Mouse (Mus musculus) limb, embryonic 12.5 days (tissue): ENCODE data around the gene Serpine1. TPM values are rescaled to one million over a fixed set of nuclear protein-coding genes. Genes with fewer than 3 reads are reported as not detected.

Source experiments
- ATAC-seq: fragments of 200-750 bp; cut with Nextera tagmentation; 2 replicates; pipeline ENCODE4 v1.8.0; 2017; ENCODE audit warnings: low read depth, moderate TSS enrichment; ENCODE audit not compliant: insufficient number of reproducible peaks, insufficient read depth, low FRiP score, low TSS enrichment
- H3K27ac ChIP-seq: fragments of 300-500 bp; sonication (generic); 2 replicates; pipeline ENCODE4 v1.5.1; 2016; ENCODE audit warnings: mild to moderate bottlenecking, moderate library complexity
- H3K27me3 ChIP-seq: fragments of 300-500 bp; sonication (generic); 2 replicates; pipeline ENCODE4 v1.6.1; 2016; ENCODE audit warnings: mild to moderate bottlenecking, moderate library complexity
- H3K36me3 ChIP-seq: fragments of 300-500 bp; sonication (generic); 2 replicates; pipeline ENCODE4 v1.6.1; 2016; ENCODE audit warnings: mild to moderate bottlenecking, moderate library complexity
- H3K4me1 ChIP-seq: fragments of 300-500 bp; sonication (generic); replicated peaks from 2 replicates; pipeline ENCODE4 v1.6.1; 2016
- H3K4me2 ChIP-seq: fragments of 300-500 bp; sonication (generic); 2 replicates; pipeline ENCODE4 v1.6.1; 2016; ENCODE audit warnings: mild to moderate bottlenecking, moderate library complexity
- H3K4me3 ChIP-seq: fragments of 300-500 bp; sonication (generic); replicated peaks from 2 replicates; pipeline ENCODE4 v1.5.1; 2016; ENCODE audit warnings: mild to moderate bottlenecking
- H3K9ac ChIP-seq: fragments of 300-500 bp; sonication (generic); replicated peaks from 2 replicates; pipeline ENCODE4 v1.6.1; 2016; ENCODE audit warnings: mild to moderate bottlenecking, moderate library complexity
- H3K9me3 ChIP-seq: fragments of 300-500 bp; sonication (generic); 2 replicates; pipeline ENCODE4 v1.6.1; 2016; ENCODE audit warnings: mild to moderate bottlenecking, moderate library complexity
- WGBS: fragments of 180-500 bp; shearing (Covaris S2); methylation state at CpG from one replicate; pipeline ENCODE4 v1.1.7; 2016; 5-methylcytosine and 5-hydroxymethylcytosine counted together
- polyA plus RNA-seq: library from polyadenylated mRNA; unstranded; fragments of >200 nt; fragmentation: Nextera tagmentation; extraction: Ambion mirVana; gene quantifications from 2 replicates; pipeline ENCODE4 v1.2.1, GENCODE M21; 2016

Gene Serpine1
- polyA plus RNA-seq, 1 experiment from 2014 or later: 0.44 TPM

DNA sequence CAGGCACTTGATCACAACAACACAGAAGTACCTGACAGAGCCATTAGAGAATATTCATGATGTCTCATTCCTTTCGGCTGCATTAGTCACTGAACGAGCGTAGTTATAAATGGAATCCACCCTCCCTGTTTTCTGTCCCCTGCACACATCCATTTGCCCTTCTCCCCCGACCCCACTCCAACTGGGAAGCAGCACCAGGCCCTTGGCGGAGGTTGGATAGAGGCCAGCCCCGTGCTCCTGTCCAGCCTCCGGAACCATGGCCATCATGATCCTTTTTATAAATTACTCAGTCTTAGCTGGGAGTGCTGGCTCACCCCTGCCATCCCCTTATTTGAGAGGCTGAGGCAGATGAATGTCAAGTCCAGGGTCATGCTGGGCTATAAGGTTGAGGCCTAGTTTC is 17.8 kb downstream of the Serpine1 start:
- Histone ChIP-seq H3K9me3 (no peaks in the 10 kb centered on the region), H3K27ac (no peak overlapping the region), H3K9ac (no peak overlapping the region), H3K36me3 (no peaks in the 10 kb centered on the region), H3K27me3 (0 out of 2 replicates have a peak, but pooled peaks cover 5% of the 10 kb centered on the region), H3K4me1 (no peaks in the 10 kb centered on the region), H3K4me2 (no peak overlapping the region), H3K4me3 (no peak overlapping the region)
- no peak for ATAC-seq
- 89% methylated on average over 7 of the region's 7 CpGs for WGBS

DNA sequence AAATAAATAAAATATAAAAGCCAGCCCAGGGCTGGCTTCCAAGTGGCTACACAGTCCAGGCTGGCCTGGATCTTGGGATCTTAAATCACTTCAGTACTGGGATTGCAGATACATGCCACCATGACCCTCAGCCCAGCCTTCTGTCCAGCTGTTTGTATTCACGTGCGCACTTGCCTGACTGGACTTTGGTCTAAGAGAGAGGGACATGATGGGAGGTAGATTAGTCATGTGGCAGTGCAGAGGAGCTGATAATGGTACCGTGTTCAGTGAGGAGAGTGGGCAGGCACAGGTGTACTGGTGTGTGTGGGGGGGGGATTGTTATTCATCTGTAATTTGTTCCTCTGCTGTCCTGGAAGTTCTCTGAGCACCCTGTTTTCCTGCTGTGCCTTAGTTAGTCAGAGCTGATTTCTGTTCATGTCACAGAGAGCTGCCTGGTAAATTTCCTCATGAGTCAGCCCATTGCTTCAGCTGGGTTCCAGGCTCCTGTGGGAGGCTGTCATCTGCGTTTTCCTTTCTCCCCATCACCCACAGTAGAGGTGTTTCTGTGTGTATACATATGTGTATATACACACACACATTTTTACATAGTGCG is 20.1 kb downstream of the Serpine1 start:
- Histone ChIP-seq H3K9ac (no peak overlapping the region), H3K27me3 (0 out of 2 replicates have a peak, but pooled peaks cover 5% of the 10 kb centered on the region), H3K9me3 (no peaks in the 10 kb centered on the region), H3K4me2 (no peak overlapping the region), H3K4me3 (no peak overlapping the region), H3K36me3 (no peaks in the 10 kb centered on the region), H3K4me1 (no peaks in the 10 kb centered on the region), H3K27ac (no peak overlapping the region)
- no peak for ATAC-seq
- WGBS: 84% methylated on average over 5 of the region's 5 CpGs

DNA sequence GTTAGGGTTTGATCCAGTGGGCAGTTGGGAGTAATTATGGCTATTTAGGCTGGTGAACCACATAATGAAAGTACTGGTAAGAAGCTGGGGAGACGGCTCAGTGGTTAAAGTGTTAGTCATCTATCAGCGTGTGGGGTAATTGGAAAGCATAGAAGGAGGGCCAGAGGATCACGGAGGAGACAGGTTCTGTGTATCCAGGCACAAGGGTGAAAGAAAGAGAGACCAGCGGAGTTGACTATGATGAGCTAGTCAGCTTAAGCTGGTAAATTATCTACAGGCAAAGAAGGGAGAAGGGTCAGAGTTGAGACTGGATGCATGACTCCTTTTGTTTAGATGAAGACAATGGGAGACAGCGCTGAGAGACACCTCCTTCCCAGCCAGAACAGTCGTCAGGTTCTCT is 20.9 kb downstream of the Serpine1 start:
- Histone ChIP-seq H3K27me3 (0 out of 2 replicates have a peak, but pooled peaks cover 5% of the 10 kb centered on the region), H3K27ac (no peak overlapping the region), H3K4me2 (no peak overlapping the region), H3K36me3 (no peaks in the 10 kb centered on the region), H3K4me3 (no peak overlapping the region), H3K9ac (no peak overlapping the region), H3K4me1 (peaks cover 5% of the 10 kb centered on the region; the same call in 1 of the 2 replicates), H3K9me3 (no peaks in the 10 kb centered on the region)
- 66% methylated on average over 6 of the region's 6 CpGs for WGBS
- ATAC-seq: no peak

DNA sequence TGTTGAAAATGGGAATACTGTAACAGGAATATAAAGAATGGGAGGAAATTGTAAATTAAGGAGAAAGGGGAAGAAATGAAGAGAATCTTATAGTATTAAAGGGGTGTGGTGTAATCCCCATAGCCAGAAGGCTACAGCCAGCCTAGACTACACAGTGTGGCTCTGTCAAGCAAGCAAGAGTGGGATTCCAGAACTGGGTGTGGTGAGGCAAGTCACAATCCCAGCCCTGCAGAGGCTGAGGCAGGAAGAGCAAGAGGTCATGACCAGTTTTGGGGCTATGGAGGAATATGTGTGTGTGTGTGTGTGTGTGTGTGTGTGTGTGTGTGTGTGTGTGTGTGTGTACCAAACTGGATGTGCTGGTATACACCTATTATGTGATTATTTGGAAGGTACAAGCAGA is 25.1 kb downstream of the Serpine1 start:
- no peak for ATAC-seq
- Histone ChIP-seq H3K4me3 (no peak overlapping the region), H3K27me3 (0 out of 2 replicates have a peak, but pooled peaks cover 5% of the 10 kb centered on the region), H3K36me3 (peaks cover 7% of the 10 kb centered on the region), H3K4me2 (no peak overlapping the region), H3K9me3 (no peaks in the 10 kb centered on the region), H3K4me1 (peaks cover 14% of the 10 kb centered on the region), H3K27ac (no peak overlapping the region), H3K9ac (no peak overlapping the region)

DNA sequence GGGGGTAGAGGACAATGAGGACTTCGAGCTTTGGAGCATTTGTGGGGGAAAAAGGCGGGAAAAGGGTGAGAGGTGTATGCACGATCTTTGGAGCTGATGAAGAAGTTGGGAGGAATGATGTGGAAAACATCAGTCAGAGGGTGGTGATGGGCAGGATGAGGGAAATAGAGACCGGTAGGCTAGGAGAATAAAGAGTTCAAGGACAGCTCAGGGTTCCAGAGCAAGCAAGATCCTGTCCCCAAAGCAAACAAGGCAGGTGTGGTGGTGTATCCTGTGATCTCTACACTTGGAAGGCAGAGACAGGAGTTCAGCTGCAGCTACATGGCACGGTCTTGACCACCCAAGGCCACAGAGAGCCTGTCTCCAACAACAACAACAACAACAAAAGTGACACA is 25.7 kb downstream of the Serpine1 start:
- H3K27ac ChIP-seq: no peak overlapping the region
- H3K9ac ChIP-seq: no peak overlapping the region
- peak overlapping the region; percentile 74 for H3K4me2 ChIP-seq
- peaks cover 14% of the 10 kb centered on the region for H3K36me3 ChIP-seq
- H3K9me3 ChIP-seq: no peaks in the 10 kb centered on the region
- H3K4me1 ChIP-seq: peaks cover 14% of the 10 kb centered on the region
- peak overlapping the region; percentile 69 for H3K4me3 ChIP-seq
- 0 out of 2 replicates have a peak, but pooled peaks cover 5% of the 10 kb centered on the region for H3K27me3 ChIP-seq
- 33% methylated on average over 5 of the region's 5 CpGs for WGBS
- peak; percentile 22; the same call in 1 of the 2 replicates for ATAC-seq

DNA sequence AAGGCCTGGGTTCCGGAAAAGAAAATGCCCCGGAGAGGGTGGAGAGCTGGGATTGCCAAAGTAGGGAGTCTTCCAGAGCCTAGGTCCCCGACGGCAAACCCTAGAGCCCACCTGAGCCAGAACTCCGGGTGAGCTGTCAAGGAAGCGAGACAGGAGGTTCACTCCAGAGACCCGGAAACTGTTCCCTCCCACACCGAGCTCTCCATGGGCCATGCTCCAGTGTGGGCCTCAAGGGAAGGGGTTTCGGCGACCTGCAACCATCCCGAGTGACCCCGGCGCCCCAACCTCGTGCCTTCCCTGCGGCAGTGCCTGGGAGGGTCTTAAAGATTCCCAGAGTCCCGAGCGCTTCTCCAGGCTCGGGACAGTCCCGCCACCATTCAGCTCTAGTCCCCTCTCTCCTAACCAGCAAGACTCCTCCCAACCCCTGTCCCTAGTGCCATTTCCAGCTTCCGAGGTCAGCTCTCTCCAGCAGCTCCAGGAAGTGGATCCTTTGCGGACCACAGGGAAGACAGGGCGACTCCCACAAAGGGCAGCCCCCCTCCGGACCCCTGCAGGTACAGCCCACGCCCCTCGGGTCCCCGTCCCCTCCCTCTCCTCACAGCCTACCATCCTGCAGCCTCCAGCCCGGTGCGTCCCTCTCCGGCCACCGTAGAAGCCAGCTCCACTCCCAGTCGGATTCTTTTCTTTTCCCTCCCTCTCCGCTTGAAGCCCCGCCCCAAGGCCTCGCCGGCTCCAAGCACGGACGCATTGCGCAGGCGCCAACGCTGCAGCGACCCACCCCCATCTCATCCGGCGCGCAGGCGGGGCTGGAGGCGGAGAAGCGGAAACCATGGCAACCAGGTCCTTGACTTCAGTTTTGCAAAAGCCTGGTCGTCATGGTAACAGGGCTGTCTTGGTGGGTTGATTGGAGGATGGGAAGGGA is 26.4 kb downstream of the Serpine1 start, which contains the start of gene Ap1s1:
TSS of gene Ap1s1 (minus strand) at position 734 of the 922 bp plus-strand sequence.
- ATAC-seq: peak; percentile 94
- WGBS: under 1% methylated on average over 48 of the region's 48 CpGs
- Histone ChIP-seq H3K27ac (peak within 1 kb of the TSS; percentile 72; the same call in 1 of the 2 replicates), H3K9ac (peak within 1 kb of the TSS; percentile 82), H3K9me3 (no peaks in the 10 kb centered on the region), H3K4me1 (peaks cover 14% of the 10 kb centered on the region), H3K36me3 (peaks cover 19% of the 10 kb centered on the region), H3K4me2 (peak within 1 kb of the TSS; percentile 74), H3K27me3 (0 out of 2 replicates have a peak, but pooled peaks cover 5% of the 10 kb centered on the region), H3K4me3 (peak within 1 kb of the TSS; percentile 69)

DNA sequence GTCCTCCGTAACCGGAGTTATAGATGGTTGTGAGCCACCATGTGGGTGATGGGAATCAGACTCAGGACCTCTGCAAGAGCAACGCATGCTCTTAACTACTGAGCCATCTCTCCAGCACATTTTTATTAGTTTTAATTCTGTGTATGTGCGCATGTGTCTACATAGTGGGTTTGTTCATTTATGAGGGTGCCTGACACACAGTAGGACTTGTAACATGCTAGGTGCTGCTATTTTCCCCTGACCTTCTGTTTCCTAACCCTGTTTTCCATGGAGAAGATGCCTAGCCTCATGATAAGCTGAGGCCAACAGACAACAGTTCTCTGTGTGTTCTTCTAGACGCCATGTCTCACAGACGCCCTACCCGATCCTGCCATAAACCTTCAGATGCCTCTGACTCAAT is 28.1 kb downstream of the Serpine1 start:
- Histone ChIP-seq H3K4me2 (no peak overlapping the region), H3K27me3 (no peaks in the 10 kb centered on the region), H3K9me3 (no peaks in the 10 kb centered on the region), H3K27ac (no peak overlapping the region), H3K4me1 (peaks cover 14% of the 10 kb centered on the region), H3K36me3 (peaks cover 36% of the 10 kb centered on the region), H3K4me3 (no peak overlapping the region), H3K9ac (no peak overlapping the region)
- ATAC-seq: no peak
- 94% methylated on average over 7 of the region's 7 CpGs for WGBS

DNA sequence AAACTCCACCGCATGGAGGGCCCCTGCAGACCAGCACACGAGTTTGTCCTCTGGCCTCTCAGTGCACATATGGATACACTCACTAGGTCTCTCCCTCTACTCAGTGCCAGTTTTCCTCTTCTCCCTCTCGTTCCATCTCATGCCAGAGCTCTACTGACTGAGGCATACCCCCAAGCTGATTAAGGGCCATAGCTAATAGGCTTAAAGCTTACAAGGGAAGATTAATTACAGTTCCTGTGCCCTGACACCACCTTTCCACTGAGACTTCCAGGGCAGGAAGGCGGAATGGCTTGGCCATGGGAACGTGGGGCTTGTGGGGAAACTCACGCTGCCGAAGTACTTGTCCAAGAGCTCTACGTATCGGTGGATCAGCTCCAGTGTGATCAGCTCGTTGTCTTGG is 30.6 kb downstream of the Serpine1 start:
- H3K27me3 ChIP-seq: no peaks in the 10 kb centered on the region
- no peak overlapping the region for H3K4me2 ChIP-seq
- no peak overlapping the region for H3K27ac ChIP-seq
- no peak overlapping the region for H3K4me3 ChIP-seq
- peaks cover 11% of the 10 kb centered on the region for H3K4me1 ChIP-seq
- 87% methylated on average over 10 of the region's 10 CpGs for WGBS
- ATAC-seq: no peak
- no peaks in the 10 kb centered on the region for H3K9me3 ChIP-seq
- H3K9ac ChIP-seq: no peak overlapping the region
- H3K36me3 ChIP-seq: peaks cover 61% of the 10 kb centered on the region

DNA sequence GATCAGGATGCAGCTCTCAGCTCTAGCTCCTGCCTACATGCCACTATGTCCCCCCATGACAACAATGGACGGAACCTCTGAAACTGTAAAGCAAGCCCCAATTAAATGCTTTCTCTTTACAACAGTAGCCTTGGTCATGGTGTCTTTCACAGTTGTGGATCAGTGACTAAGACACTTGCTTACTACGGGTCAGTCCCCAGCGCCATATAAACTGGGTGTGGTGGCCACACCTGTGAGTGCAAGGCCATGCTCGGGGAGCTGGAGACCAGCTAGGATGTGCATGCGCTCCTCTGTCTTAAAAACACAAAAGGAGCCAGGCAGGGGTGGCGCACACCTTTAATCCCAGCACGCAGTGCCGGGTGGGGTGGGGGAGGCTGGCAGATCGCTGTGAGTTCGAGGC is 32.6 kb downstream of the Serpine1 start:
- H3K27ac ChIP-seq: no peak overlapping the region
- no peak overlapping the region for H3K4me2 ChIP-seq
- H3K36me3 ChIP-seq: peaks cover 79% of the 10 kb centered on the region
- ATAC-seq: no peak
- peaks cover 5% of the 10 kb centered on the region for H3K27me3 ChIP-seq
- 90% methylated on average over 10 of the region's 10 CpGs for WGBS
- H3K9me3 ChIP-seq: no peaks in the 10 kb centered on the region
- no peak overlapping the region for H3K4me3 ChIP-seq
- H3K4me1 ChIP-seq: peaks cover under 1% of the 10 kb centered on the region; the same call in 1 of the 2 replicates
- H3K9ac ChIP-seq: no peak overlapping the region

DNA sequence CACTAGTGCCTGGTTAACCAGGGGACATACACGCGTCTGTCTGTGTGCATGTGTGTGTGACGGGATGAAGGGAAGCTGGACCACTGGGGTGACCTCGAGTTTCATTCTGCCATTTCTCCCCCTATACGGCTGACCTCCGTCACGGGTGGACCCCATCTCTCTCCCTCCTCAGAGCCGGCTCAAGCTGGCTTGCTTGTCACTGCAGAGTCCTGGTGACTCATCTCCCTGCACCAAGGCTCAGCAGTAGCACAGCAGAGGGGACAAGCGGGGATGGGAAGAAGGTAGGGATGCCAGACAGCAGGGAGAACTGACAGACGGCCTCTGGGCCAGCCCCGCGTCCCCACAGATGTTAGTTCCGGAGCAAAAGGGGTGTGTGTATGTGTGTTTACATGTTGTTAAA is 35.9 kb downstream of the Serpine1 start:
- Histone ChIP-seq H3K36me3 (peaks cover 64% of the 10 kb centered on the region), H3K4me3 (no peak overlapping the region), H3K9me3 (no peaks in the 10 kb centered on the region), H3K4me1 (peaks cover 20% of the 10 kb centered on the region), H3K4me2 (no peak overlapping the region), H3K9ac (no peak overlapping the region), H3K27me3 (peaks cover 37% of the 10 kb centered on the region), H3K27ac (no peak overlapping the region)
- WGBS: 83% methylated on average over 13 of the region's 13 CpGs
- ATAC-seq: no peak

DNA sequence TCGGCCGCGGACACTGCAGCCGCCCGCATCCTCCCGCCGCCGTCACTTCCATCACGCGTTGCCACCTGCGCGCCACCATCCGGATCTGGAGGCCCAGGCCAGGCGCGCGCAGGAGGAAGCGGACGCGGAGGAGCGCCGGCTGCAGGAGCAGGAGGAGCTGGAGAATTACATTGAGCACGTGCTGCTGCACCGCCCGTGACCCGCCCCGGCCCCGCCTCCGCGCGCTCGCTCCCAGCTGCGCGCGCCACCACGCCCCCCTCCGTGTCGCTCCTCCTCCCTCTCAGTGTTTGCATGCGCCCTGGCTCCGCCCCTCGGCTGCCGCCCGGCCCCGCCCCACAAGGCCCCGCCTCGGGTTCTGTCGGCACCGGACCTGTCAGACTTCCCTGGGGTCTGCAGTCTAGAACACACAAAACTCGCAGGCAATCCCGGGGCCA is 39.4 kb downstream of the Serpine1 start:
- peak overlapping the region; percentile 46 for H3K4me3 ChIP-seq
- peaks cover 30% of the 10 kb centered on the region for H3K36me3 ChIP-seq
- peaks cover 39% of the 10 kb centered on the region for H3K4me1 ChIP-seq
- peak overlapping the region; percentile 99 for H3K4me2 ChIP-seq
- peak overlapping the region; percentile 18; the same call in 1 of the 2 replicates for H3K9ac ChIP-seq
- no peak overlapping the region for H3K27ac ChIP-seq
- ATAC-seq: peak; percentile 66
- 1% methylated on average over 49 of the region's 49 CpGs for WGBS
- H3K9me3 ChIP-seq: no peaks in the 10 kb centered on the region
- peaks cover 73% of the 10 kb centered on the region for H3K27me3 ChIP-seq
